In the genomic region with DNA sequence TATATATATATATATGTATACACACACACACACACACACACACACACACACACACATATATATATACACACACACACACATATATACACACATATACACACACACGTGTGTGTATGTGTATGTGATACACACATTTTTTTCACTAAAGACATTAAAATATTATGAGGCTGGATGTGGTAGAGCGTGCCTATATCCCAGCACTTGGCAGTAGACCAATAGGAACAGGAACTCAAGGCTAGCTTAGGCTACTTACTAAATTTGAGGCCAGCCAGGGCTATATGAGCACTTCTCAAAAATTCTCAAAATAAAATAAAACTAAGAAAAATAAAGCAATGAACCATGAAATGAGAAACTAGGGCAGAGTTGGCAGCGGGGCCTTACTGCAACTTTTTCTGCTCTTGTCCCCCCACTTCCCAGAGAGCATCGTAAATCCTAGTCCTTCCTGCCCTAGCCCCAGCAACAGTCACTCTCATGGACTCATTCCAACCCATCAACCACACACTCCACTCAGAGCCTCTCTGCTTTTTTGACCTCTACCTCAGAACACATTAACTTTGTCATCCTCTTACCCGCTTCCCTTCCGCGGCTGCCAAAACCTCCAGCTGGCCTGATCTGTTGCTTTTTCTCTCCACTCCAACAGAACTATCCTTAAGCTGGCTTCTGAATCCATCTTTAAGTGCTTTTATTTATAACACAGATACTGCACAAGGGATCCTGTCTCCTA, we compare ENCODE assay signal across 11 mouse cellular contexts.
DNase-seq lines count a peak whose midpoint lies in the region; ATAC-seq and TF ChIP-seq lines count a peak whose summit lies in the region.
"Had no signal": no experiment of that assay in that cellular context is flagged by ENCODE, and none has a peak within 500 bp of the region (broad histone marks: within the 10 kb centered on the region; RNA-seq: fewer than 3 reads in every experiment).

No protein-coding gene starts in this region.

- ATAC-seq in limb, embryonic 14.5 days (ENCODE audit: low FRiP score, low read depth): no peak
- ATAC-seq: midbrain, embryonic 13.5 days had no signal

- TF ChIP-seq CTCF in gastrocnemius, adult 2 months (IDR thresholded peaks at IDR 0.05): no peak

- H3K9me3 ChIP-seq in limb, embryonic 14.5 days (ENCODE audit: control insufficient read depth, low read length): no peaks in the 10 kb centered on the region
- H3K9me3 ChIP-seq: hindbrain, embryonic 15.5 days; midbrain, embryonic 13.5 days had no signal

- H3K36me3 ChIP-seq in limb, embryonic 14.5 days (ENCODE audit: control insufficient read depth, insufficient read depth, low read length): peaks cover 12% of the 10 kb centered on the region

- no peaks in the 10 kb centered on the region for H3K4me1 ChIP-seq in limb, embryonic 14.5 days (ENCODE audit: control insufficient read depth, insufficient read depth, low read length)
- H3K4me1 ChIP-seq: hindbrain, embryonic 15.5 days; midbrain, embryonic 13.5 days had no signal

- no peak overlapping the region for H3K4me3 ChIP-seq in gastrocnemius, adult 2 months
- no peak overlapping the region for H3K4me3 ChIP-seq in limb, embryonic 14.5 days (replicated peaks; ENCODE audit: low read length)
- H3K4me3 ChIP-seq: hindbrain, embryonic 15.5 days; midbrain, embryonic 13.5 days had no signal

- H3K4me2 ChIP-seq in limb, embryonic 14.5 days (replicated peaks; ENCODE audit: low read depth, low read length, severe bottlenecking): no peak overlapping the region
- H3K4me2 ChIP-seq: hindbrain, embryonic 15.5 days; midbrain, embryonic 13.5 days had no signal

- WGBS in limb, embryonic 14.5 days: 76% methylated on average over 7 of the region's 7 CpGs

- H3K27me3 ChIP-seq in limb, embryonic 14.5 days (ENCODE audit: control insufficient read depth, insufficient read depth, low read length): no peaks in the 10 kb centered on the region
- H3K27me3 ChIP-seq: hindbrain, embryonic 15.5 days; midbrain, embryonic 13.5 days had no signal

- TF ChIP-seq POLR2A in limb, embryonic 14.5 days (IDR thresholded peaks at IDR 0.05; ENCODE audit: borderline replicate concordance, extremely low read depth, insufficient read depth, insufficient read length): no peak

- DNase-seq in gastrocnemius, adult 2 months: peak; percentile 22
- DNase-seq in gastrocnemius, adult 8-10 months (ENCODE audit: low spot score in 2 of 2): no peak
- peak; percentile 64 for DNase-seq in NIH3T3 (ENCODE audit: low read depth)
- DNase-seq in heart, postnatal 36 days: peak; percentile 6 to 15
- DNase-seq in limb, embryonic 14.5 days (ENCODE audit: low spot score): peak; percentile 45
- no peak for DNase-seq in T-cell, adult 2 months (ENCODE audit: low spot score)
- no peak for DNase-seq in adrenal gland, adult (ENCODE audit: inconsistent age in 2 of 2, low spot score in 1 of 2)
- DNase-seq in right cerebral cortex, adult 18-20 months: no peak
- DNase-seq: cerebellum, adult 9-11 months had no signal

- H3K9ac ChIP-seq in limb, embryonic 14.5 days (ENCODE audit: low read depth, low read length, severe bottlenecking): no peak overlapping the region
- H3K9ac ChIP-seq: hindbrain, embryonic 15.5 days; midbrain, embryonic 13.5 days had no signal

- no peak overlapping the region for H3K27ac ChIP-seq in gastrocnemius, adult 2 months
- H3K27ac ChIP-seq in limb, embryonic 14.5 days (replicated peaks; ENCODE audit: low read depth, low read length): no peak overlapping the region
- H3K27ac ChIP-seq: hindbrain, embryonic 15.5 days; midbrain, embryonic 13.5 days had no signal

- intact Hi-C loops in gastrocnemius, adult 2 months (cut with DNase I): no loop called here
- intact Hi-C loops in heart, postnatal 36 days (cut with DNase I): no loop called here

Comparison
In these comparisons a context has a peak if more than half of its experiments do, and no peak if none do; other contexts are left out.
1. DNase-seq: peak in gastrocnemius, adult 2 months (single experiment), NIH3T3 (single experiment), heart, postnatal 36 days (2 of 2) and limb, embryonic 14.5 days (single experiment); none in gastrocnemius, adult 8-10 months (0 of 2), T-cell, adult 2 months (single experiment), adrenal gland, adult (0 of 2) and right cerebral cortex, adult 18-20 months (single experiment).